ENCODE assay signal across 23 mouse cellular contexts in the genomic region with DNA sequence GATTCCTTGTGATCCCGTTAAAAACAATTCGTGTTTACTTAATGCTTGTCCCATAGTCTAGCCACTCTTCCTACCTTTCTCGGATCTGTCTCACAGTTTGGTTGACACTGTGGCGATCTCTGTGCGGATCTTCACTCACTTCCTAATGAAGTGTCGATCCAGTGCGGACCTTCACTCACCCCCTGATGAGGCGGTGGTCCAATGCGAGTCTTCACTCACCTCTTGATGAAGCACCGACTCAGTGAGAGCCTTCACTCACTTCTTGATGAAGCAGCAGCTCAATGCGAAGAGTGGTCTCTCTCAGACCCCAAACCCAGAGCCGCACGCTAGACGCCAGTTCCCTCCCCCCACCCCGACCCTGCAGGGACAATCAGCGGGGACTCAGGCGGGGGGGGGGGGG. TPM values are rescaled to one million over a fixed set of nuclear protein-coding genes. Genes with fewer than 3 reads are reported as not detected.
"Had no signal": no experiment of that assay in that cellular context is flagged by ENCODE, and none has a peak within 500 bp of the region (broad histone marks: within the 10 kb centered on the region; RNA-seq: fewer than 3 reads in every experiment).

No protein-coding gene starts in this region.

- ATAC-seq: lung, postnatal 0 days; midbrain, embryonic 13.5 days; midbrain, embryonic 15.5 days had no signal

- H3K27me3 ChIP-seq: midbrain, embryonic 15.5 days; neural tube, embryonic 12.5 days had no signal

- H3K9me3 ChIP-seq: lung, embryonic 15.5 days; midbrain, embryonic 13.5 days; midbrain, embryonic 15.5 days; neural tube, embryonic 12.5 days; stomach, embryonic 15.5 days had no signal

- H3K9ac ChIP-seq: lung, embryonic 15.5 days; midbrain, embryonic 13.5 days; midbrain, embryonic 15.5 days; neural tube, embryonic 12.5 days; stomach, embryonic 15.5 days had no signal

- H3K4me2 ChIP-seq: lung, embryonic 15.5 days; midbrain, embryonic 11.5 days; midbrain, embryonic 13.5 days; midbrain, embryonic 15.5 days; neural tube, embryonic 12.5 days; stomach, embryonic 15.5 days had no signal

- H3K4me1 ChIP-seq: lung, embryonic 15.5 days; megakaryocyte, embryonic 14.5 days; midbrain, embryonic 13.5 days; midbrain, embryonic 15.5 days; neural tube, embryonic 12.5 days; stomach, embryonic 15.5 days had no signal

- H3K27ac ChIP-seq: lung, embryonic 15.5 days; macrophage; midbrain, embryonic 13.5 days; midbrain, embryonic 15.5 days; neural tube, embryonic 12.5 days; stomach, embryonic 15.5 days; stomach, postnatal 0 days had no signal

- DNase-seq: lung, adult 2 months; lung, postnatal 14 days; lung, postnatal 36 days; right cerebral cortex, postnatal 14 days; thymus, adult 2 months; thymus, postnatal 36 days had no signal

- H3K4me3 ChIP-seq: lung, embryonic 15.5 days; megakaryocyte, embryonic 14.5 days; midbrain, embryonic 13.5 days; midbrain, embryonic 15.5 days; neural tube, embryonic 12.5 days; stomach, embryonic 15.5 days had no signal

- H3K36me3 ChIP-seq: lung, embryonic 15.5 days; midbrain, embryonic 13.5 days; midbrain, embryonic 15.5 days; neural tube, embryonic 12.5 days; stomach, embryonic 15.5 days had no signal

RNA-seq across cellular contexts. Expression of gene Nkx2-5, which starts 18.7 kb away (rescaled TPM):
- total RNA-seq: megakaryocyte progenitor cell, adult 5-6 weeks; midbrain, postnatal 0 days; monocyte, adult 5-6 weeks; neutrophil, adult 5-6 weeks had no signal
- polyA plus RNA-seq: liver, embryonic 16.5 days; macrophage; midbrain, embryonic 11.5 days; midbrain, embryonic 13.5 days; midbrain, postnatal 0 days; neural tube, embryonic 12.5 days; neural tube, embryonic 14.5 days; testis, adult 2 months had no signal
